Mouse (Mus musculus) heart, adult 18-20 months (tissue): ENCODE results near the gene Ap1m2. TPM values are rescaled to one million over a fixed set of nuclear protein-coding genes. Genes with fewer than 3 reads are reported as not detected.
"Not testable (repeated sequence)": the region's sequence is repeated elsewhere in the genome, so short reads cannot be mapped to it uniquely, and the experiment has no call there.

Experiments used
- DNase-seq, 2 experiments: peaks; one replicate each; pipeline ENCODE4 v3.0.0; 2021 to 2022; ENCODE audit warnings: mixed read lengths in 1 of 2
- total RNA-seq, 2 experiments: library from RNA; stranded (reverse); gene quantifications; 2 replicates each; pipeline ENCODE4 v1.2.3; 2021

Gene Ap1m2
- total RNA-seq, 2 experiments from 2014 or later: not detected

DNA sequence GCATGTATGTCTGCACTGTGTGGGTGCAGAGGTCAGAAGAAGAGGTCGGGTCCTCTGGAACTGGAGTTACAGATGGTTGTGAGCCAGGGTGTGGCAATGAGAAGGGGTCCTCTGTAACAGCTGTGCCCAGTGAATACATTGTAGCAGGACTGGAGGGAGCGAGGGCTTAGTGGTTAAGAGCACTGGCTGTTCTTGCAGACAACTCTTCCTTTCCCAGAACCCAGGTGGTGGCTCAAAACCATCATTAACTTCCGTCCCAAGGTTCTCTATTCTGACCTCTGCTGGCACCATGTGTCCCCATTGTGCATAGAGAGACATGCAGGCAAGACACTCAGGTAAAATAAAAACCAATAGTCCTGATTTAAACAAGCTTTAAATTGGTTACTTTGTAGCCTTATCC is 15.4 kb upstream of the Ap1m2 start:
- no peak for DNase-seq

DNA sequence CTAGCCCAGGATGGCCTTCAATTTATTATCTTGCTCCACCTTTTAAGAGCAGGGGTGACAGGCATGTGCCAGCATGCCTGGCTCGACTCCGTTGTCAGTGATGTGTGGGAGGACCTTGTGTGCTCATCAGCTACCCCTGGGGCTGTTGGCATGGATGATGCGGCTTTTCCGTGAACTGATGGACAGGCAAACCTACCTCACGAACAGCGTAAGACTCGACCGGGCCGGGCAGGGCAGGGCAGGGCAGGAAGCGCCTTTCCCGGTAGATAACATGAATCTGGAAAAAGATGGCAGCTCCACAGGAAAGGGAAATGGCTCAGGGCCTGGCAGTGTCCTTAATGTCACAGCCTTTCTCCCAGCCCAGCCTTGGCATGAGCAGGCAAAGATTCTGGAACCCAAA is 12.1 kb upstream of the Ap1m2 start:
- DNase-seq: no peak

DNA sequence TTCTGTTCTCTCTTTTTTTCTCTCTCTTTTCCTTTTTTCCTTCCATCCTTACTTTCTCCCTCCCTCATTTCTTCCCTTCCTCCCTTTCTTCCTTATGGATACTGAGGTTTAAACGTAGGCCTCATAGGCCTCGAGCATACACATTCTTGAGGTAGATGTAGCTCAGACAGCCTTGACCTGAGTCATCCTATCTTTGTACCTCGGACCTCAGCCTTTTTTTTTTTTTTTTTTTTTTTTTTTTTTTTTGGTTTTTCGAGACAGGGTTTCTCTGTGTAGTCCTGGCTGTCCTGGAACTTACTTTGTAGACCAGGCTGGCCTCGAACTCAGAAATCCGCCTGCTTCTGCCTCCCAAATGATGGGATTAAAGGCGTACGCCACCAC is 10.8 kb upstream of the Ap1m2 start:
- DNase-seq: not testable (repeated sequence)

GRCm38 (mm10) chr9:21322211-21322916 is 10.2 kb upstream of the Ap1m2 start:
- DNase-seq: no peak

- DNase-seq: peak; percentile 57 to 66
These were observed 9.3 kb upstream of the Ap1m2 start for GRCm38 (mm10) chr9:21321513-21321835.

DNA sequence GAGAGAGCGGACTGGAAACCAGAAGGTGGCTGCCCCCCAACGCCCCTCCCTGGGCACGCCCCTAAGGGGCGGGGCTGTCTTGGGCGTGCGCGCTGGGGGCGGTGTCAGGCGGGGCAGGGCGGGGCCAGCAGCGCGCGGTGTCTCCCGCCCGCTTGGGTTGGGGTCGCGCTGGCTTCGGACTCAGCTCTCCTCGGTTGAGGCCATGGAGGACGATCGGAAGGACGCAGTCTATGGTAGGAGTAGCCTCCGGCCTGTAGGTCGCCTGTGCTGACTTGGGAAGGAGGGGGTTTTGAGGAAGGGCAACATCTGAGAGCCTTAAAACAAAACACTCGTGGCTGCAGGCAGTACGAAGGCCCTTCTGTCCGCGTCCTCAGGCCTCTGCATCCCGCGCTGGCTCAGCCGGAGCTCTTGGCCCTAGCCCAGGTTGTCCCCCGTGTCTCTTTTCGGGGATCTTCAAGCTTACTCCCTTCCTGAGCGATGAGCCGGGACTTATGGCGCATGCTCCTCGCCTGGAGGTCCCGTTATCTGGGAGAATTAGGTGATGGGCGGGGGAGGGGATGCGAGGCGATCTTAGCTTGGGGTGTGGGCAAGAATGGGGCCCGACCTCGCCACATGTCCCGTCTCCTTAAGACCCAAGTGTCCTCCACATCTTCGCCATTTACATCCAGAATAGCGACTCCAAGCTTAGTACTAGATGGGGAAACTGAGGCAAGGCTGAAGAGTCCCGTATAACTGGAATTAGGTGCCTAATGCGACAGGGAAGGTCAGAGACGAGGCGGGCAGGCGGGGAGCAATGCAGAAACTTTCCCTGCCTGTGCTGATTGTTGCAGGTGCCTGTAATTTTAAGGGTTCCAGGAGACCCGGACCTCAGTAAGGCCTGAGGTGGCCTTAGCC is 8.7 kb upstream of the Ap1m2 start, which contains the start of gene Slc44a2:
Slc44a2 (plus strand) TSS at position 80 of the 894 bp plus-strand sequence.
- peak; percentile 90 to 93 for DNase-seq

DNA sequence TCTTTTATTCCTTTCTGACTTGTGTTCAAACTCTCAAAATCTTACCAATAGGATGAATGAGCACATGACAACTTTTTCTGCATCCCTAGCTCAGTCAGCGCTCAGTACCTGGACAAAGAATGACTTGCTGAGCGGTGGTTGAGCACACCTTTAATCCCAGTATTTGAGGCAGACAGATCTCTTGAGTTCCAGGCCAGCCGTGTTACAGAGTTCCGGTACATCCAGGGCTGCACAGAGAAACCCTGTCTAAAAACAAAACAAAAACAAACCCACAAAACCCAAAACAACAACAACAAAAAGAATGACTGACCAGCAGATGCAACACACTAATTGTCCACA is 8.1 kb upstream of the Ap1m2 start:
- no peak for DNase-seq

GRCm38 (mm10) chr9:21319503-21319902 is 7.4 kb upstream of the Ap1m2 start:
- no peak for DNase-seq

DNA sequence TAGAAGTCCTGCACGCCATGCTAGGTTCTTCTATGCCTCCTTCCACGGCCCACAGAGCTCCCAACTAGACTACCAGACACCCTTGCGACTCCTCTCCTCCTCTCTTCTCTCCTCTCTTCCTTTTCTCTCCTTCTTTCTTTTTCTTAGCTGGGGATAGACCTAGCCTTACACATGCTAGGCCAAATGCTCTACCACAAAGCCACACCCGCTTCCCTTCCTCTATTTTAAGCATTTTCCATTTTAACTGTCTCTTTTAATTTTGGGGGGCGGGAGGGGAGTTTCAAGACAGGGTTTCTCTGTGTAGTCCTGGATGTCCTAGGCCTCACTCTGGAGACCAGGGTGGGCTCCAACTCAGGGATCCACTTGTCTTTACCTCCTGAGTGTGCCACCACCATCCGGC is 6.7 kb upstream of the Ap1m2 start:
- DNase-seq: no peak

- DNase-seq: no peak
These were observed 4.6 kb upstream of the Ap1m2 start for GRCm38 (mm10) chr9:21316696-21317095.

- DNase-seq: no peak
These were observed 3.3 kb upstream of the Ap1m2 start for GRCm38 (mm10) chr9:21315421-21315820.

GRCm38 (mm10) chr9:21314367-21315140 is 2.4 kb upstream of the Ap1m2 start:
- DNase-seq: no peak

DNA sequence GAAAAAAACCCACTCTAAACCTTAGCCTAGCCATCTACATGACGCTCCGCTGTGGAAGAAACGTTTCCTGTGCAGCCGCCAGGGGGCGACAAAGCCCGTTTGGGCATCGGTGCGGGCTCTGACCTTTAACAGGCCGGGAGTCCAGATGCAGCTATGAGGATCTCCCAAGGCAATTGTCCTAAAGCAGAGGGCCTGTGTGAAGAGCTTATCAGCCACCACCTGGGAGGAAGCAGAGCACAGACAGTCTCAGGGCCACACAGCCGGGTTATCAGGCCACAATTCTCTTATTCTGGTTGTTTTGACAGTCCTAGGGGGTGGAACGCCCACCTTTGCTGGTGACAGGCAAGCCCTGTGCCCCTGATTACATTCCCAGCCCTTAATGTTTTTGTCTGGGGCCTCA is 1.3 kb upstream of the Ap1m2 start:
- DNase-seq: peak; percentile 88 to 95

DNA sequence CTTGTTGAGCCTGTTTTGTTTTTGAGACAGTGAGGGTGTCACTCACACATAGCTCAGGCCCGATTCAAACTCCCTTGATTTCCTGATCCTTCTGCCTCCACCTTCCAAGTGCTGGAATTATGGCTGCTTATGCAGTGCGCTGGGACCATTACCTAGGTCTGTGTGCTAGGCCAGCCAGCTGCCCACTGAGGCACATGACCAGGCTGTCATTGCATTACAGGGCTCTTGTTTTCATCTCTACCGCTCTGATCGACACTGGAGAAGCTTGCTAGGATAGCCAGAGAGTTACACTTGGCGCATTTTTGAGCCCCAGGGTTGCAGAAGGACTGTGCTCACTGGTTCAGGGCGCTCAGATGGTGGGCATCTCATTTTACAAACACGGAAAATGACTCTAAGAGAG is 442 bp downstream of the Ap1m2 start:
- no peak for DNase-seq

- DNase-seq: no peak
These were observed 2.9 kb downstream of the Ap1m2 start for GRCm38 (mm10) chr9:21309150-21309741.

GRCm38 (mm10) chr9:21305065-21305464 is 7.1 kb downstream of the Ap1m2 start:
- no peak for DNase-seq

DNA sequence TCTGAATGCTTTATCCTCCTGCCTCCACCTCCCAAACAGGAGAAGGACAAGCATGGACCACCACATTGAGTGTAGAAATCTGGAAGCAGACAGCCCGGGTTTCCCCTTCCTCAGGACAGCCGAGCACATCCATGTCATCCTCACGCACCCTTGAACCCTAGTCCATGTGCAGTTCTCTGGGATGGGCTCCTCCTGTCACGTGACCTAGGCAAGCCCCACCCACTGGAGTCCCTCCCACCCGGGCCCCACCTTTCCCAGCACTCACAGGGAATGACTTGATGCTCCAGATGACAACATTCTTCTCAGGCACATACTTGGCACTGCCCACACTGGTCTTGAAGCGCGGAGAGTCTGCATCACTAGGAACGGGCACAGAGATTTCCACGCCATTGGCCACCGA is 13.1 kb downstream of the Ap1m2 start:
- DNase-seq: no peak

DNA sequence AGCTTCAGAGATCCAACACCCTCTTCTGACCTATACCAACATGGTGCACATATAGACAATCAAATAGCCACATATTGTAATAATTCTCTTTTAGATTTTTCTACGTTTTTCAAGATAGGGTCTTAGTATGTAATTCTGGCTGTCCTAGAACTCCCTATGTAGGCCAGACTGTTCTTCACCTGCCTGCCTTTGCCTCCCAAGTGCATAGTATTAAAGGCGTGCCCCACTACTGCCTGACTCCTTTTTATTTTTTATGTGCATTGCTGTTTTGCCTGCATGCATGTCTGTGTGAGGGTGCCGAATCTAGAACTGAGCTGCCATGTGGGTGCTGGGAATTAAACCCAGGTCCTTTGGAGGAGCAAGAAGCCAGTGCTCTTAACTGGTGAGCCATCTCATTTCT is 19.9 kb downstream of the Ap1m2 start:
- no peak for DNase-seq

GRCm38 (mm10) chr9:21291868-21292267 is 20.3 kb downstream of the Ap1m2 start:
- DNase-seq: not testable (repeated sequence)

- DNase-seq: peak; percentile 100
These were observed 20.9 kb downstream of the Ap1m2 start, which contains the start of gene Cdkn2d for GRCm38 (mm10) chr9:21291022-21291787. TSS of gene Cdkn2d (minus strand) at chr9:21291407.

DNA sequence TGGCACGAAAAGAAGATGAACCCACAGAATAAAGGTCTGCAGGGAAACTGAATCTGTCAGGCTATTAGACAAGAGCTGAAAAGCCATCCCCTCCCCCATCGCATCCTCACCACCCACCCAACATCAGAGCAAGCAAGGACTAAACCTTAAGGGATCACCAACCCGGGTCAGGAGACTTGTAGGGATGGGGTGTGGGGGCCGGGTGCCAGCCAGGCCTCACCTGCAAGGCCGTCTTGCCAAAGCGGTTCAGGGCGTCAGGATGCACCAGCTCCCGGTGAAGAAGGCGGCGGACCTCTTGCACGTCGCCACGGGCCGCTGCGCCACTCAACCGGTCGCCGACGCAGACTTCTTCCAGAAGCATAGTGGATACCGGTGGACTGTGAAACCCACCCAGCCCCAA is 21.5 kb downstream of the Ap1m2 start:
- no peak for DNase-seq

GRCm38 (mm10) chr9:21289337-21289671 is 22.8 kb downstream of the Ap1m2 start:
- no peak for DNase-seq
